Mouse (Mus musculus) heart, adult 2 months (tissue): ENCODE results near the gene Lmtk3. TPM values are rescaled to one million over a fixed set of nuclear protein-coding genes. Genes with fewer than 3 reads are reported as not detected.

Experiments
- DNase-seq, 2 experiments: peaks; one replicate each; pipeline ENCODE4 v3.0.0; 2021
- H3K27ac ChIP-seq: fragments of 200-600 bp; 2 replicates; pipeline ENCODE4 v1.8.1; 2022
- H3K27me3 ChIP-seq: fragments of 200-500 bp; 2 replicates; pipeline ENCODE4 v1.6.1; 2012; ENCODE audit warnings: mild to moderate bottlenecking, low read length, inconsistent platforms, mixed read lengths; ENCODE audit not compliant: control insufficient read depth, insufficient read depth
- H3K36me3 ChIP-seq: fragments of 200-500 bp; 2 replicates; pipeline ENCODE4 v1.6.1; 2012; ENCODE audit warnings: low read length, inconsistent platforms; ENCODE audit not compliant: control insufficient read depth, insufficient read depth
- H3K4me1 ChIP-seq: fragments of 200-500 bp; 2 replicates; pipeline ENCODE4 v1.6.1; 2011; ENCODE audit warnings: low read length; ENCODE audit not compliant: control insufficient read depth, insufficient read depth
- H3K4me3 ChIP-seq: fragments of 200-600 bp; 2 replicates; pipeline ENCODE4 v1.8.1; 2022
- H3K79me2 ChIP-seq: fragments of 200-500 bp; replicated peaks from 2 replicates; pipeline ENCODE4 v1.6.1; 2012; ENCODE audit warnings: mild to moderate bottlenecking, inconsistent platforms, low read length, moderate library complexity, mixed read lengths; ENCODE audit not compliant: control insufficient read depth, insufficient read depth
- H3K9ac ChIP-seq: fragments of 200-500 bp; 2 replicates; pipeline ENCODE4 v1.6.1; 2012; ENCODE audit warnings: low read depth, mild to moderate bottlenecking, control low read depth, inconsistent platforms, low read length, mixed read lengths
- CTCF ChIP-seq: fragments of 200-600 bp; IDR thresholded peaks from 2 replicates; pipeline ENCODE4 v1.8.1; 2022; ENCODE audit warnings: antibody characterized with exemption, mild to moderate bottlenecking, moderate library complexity
- EP300 ChIP-seq: fragments of 200-500 bp; IDR thresholded peaks from 2 replicates; pipeline ENCODE4 v1.6.1; 2011; ENCODE audit warnings: low read depth, low read length, control low read depth; ENCODE audit not compliant: insufficient read depth
- POLR2A ChIP-seq: fragments of 200-500 bp; IDR thresholded peaks from 2 replicates; pipeline ENCODE4 v1.6.1; 2011; ENCODE audit warnings: mild to moderate bottlenecking, low read depth, low read length, control low read depth; ENCODE audit not compliant: insufficient read depth
- WGBS: fragments of 180-500 bp; shearing (Covaris S2); methylation state at CpG from one replicate; pipeline ENCODE4 v1.1.7; 2018; 5-methylcytosine and 5-hydroxymethylcytosine counted together
- intact Hi-C: fragments of 180-260 bp; cut with DNase I; formaldehyde crosslinking; loops from one replicate; pipeline ENCODE4 v1.15.1; 2025
- polyA plus RNA-seq: library from polyadenylated mRNA; depleted of rRNA; stranded (reverse); fragments of >200 nt; gene quantifications from 2 replicates; pipeline ENCODE4 v1.2.3, GENCODE M21; 2012; rRNA removed
- total RNA-seq, 2 experiments: library from RNA; stranded (reverse); gene quantifications; 2 replicates each; pipeline ENCODE4 v1.2.3; 2021

The Lmtk3 gene
- total and polyA plus RNA-seq, 3 experiments, result 0.14 to 0.18 TPM; not detected in 1

DNA sequence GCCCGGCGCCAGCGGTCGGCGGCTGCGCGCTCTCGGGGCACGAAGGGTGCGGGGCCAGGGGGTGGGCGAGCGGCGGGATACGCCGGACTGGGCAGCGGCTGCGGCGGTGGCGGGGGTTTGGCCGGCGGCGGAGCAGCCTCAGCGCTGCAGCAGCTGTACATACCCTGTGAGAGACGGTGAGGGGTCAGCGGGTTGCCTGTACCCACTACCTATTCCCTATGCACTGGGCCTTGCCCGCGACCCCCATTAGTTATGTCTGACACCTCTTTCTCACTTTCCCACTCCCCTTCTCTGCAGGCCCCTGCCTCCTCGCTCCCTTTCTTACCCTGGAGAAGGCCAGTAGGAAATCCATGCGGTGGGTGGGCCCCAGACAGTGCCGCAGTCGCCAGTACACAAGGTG lies 50.4 kb downstream of the Lmtk3 start:
- no peak overlapping the region for H3K4me3 ChIP-seq
- intact Hi-C loops, result loop anchor here (10.0 kb wide), 1 partner anchor 201 kb away; the partner anchor contains the start of genes Abcc6 and Nomo1
- no peak overlapping the region for H3K27ac ChIP-seq
- H3K36me3 ChIP-seq, result no peaks in the 10 kb centered on the region
- peaks cover 4% of the 10 kb centered on the region; the same call in 1 of the 2 replicates for H3K4me1 ChIP-seq
- H3K79me2 ChIP-seq, result no peaks in the 10 kb centered on the region; the same call in 1 of the 2 replicates
- H3K27me3 ChIP-seq, result peaks cover 23% of the 10 kb centered on the region
- no peak overlapping the region for H3K9ac ChIP-seq
- 16% methylated on average over 10 of the region's 31 CpGs for WGBS
- no peak for DNase-seq
- no peak for TF ChIP-seq EP300
- no peak for TF ChIP-seq POLR2A
- TF ChIP-seq CTCF, result no peak

DNA sequence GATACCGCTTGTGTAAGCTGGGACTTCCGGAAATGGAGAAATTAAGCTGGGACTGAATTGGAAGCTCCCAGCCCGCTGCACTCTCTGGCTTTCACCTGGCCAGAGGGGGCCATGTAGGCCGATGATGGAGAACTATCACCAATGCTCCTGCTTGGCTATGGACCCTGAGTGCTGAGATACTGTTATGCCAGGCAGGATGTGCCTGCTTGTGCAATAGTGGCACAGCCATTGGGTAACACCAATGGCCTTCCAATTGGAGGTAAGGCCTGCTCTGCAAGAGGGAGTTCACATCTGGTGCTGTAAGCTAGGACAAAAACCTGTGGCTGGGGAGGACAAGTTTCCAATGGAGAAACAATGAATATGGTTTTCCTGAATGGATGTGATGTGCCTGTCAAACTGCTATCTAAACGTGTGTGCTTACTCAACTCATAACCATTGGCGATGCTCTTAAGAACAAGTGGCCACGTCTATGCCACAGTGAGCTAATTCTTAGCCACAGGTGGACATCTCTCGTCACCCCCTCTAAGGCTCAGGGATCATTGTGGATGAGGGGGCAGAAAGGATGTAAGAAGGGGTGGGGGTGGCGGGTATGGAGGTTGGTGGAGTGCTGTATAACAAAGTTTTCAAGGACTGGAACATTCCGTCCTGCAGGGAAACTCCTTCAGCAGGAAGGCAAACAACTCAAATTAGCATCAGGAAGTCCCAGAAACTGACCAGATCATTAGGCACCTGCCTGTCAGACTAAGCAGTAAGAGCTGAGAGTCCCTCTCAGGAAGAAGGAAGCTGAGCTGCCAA lies 59.6 kb downstream of the Lmtk3 start:
- 78% methylated on average over 10 of the region's 10 CpGs for WGBS
- H3K9ac ChIP-seq, result no peak overlapping the region
- intact Hi-C loops, result no loop called here

DNA sequence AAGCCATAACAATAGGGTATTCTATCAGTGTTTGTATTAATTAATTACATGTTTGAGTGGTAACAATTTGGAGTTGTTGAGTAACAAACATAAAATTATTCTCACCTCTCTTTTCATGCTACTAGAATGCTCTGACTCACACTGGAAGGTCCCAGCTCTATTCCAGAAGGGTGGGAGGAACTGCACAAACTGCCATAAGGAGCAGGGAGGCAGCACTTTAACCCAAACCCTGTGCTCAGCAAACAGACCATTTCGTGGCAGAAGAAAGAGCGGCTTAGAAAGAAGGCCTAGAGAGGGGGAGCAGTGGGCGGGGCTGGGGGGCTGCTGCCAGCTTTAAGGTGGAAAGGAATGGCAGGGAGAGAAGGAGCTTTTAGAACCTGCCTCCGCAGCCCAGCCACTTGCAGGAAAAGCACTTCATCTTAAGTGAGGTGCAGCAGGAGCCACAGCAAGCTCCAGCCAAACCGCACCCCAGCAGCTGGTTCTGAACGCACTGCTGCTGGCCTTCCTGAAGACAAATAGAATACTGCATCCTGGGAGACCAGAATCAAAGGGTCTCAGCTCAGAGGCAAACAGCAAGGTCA lies 65.0 kb downstream of the Lmtk3 start:
- no peak overlapping the region for H3K9ac ChIP-seq
- H3K79me2 ChIP-seq, result no peaks in the 10 kb centered on the region
- H3K4me1 ChIP-seq, result no peaks in the 10 kb centered on the region
- no peak overlapping the region for H3K27ac ChIP-seq
- no peak overlapping the region for H3K4me3 ChIP-seq
- no peak for DNase-seq
- intact Hi-C loops, result no loop called here
- H3K36me3 ChIP-seq, result no peaks in the 10 kb centered on the region
- no peak for TF ChIP-seq POLR2A
- no peak for TF ChIP-seq CTCF
- TF ChIP-seq EP300, result no peak
- 38% methylated on average over 6 of the region's 6 CpGs for WGBS
- H3K27me3 ChIP-seq, result no peaks in the 10 kb centered on the region

More for the DNA sequence above, 59.6 kb downstream of the Lmtk3 start:
- no peak for TF ChIP-seq POLR2A
- no peak for TF ChIP-seq EP300
- no peak for TF ChIP-seq CTCF
- no peaks in the 10 kb centered on the region for H3K4me1 ChIP-seq
- no peak overlapping the region for H3K4me3 ChIP-seq
- H3K27me3 ChIP-seq, result no peaks in the 10 kb centered on the region
- DNase-seq, result no peak
- H3K36me3 ChIP-seq, result no peaks in the 10 kb centered on the region
- no peaks in the 10 kb centered on the region for H3K79me2 ChIP-seq
- no peak overlapping the region for H3K27ac ChIP-seq

DNA sequence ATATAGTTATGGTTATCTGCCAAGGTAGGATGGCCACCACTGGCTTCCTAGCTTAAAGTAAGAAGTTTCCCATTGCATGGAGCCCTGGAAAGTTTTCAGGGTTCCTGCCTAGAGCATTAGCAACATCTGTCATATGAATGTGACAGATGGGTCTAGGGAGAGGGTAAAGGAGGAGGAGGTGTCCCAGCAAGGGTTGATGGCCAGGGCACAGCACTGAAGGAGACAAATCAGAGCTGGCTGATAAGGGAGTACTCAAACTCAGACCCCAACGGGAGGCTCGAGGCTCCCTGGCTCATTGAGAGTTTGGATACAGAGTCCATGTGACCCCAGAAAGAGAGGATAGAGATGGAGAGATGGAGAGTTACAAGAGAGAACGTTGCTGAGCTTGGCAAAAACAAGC lies 67.1 kb downstream of the Lmtk3 start:
- Histone ChIP-seq H3K27me3 (no peaks in the 10 kb centered on the region), H3K9ac (no peak overlapping the region), H3K4me3 (no peak overlapping the region), H3K27ac (no peak overlapping the region), H3K36me3 (no peaks in the 10 kb centered on the region), H3K4me1 (no peaks in the 10 kb centered on the region), H3K79me2 (no peaks in the 10 kb centered on the region)
- TF ChIP-seq POLR2A (no peak), EP300 (no peak), CTCF (no peak)
- WGBS, result 60% methylated on average over 3 of the region's 3 CpGs
- DNase-seq, result no peak
- intact Hi-C loops, result no loop called here

DNA sequence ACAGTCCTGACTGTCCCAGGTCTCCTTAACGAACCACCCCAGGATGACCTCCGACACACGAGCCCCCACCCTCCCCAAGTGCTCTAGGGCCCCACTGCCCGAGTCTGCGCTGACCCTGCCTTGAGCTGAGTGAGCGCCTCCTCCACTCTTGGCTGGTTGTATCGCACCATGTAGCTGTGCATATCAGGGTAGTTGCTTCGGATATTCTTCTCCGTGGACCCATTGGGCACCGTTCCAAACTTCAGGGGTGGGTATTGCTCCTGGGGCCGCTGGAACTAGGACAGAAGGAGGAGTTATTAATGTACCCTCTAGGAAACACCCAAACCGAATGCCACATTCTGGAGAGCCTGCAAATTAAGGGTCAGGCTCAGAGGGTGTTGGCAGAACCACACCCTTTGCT lies 69.6 kb downstream of the Lmtk3 start:
- H3K4me3 ChIP-seq, result no peak overlapping the region
- WGBS, result 81% methylated on average over 12 of the region's 12 CpGs
- DNase-seq, result no peak
- H3K36me3 ChIP-seq, result no peaks in the 10 kb centered on the region
- no peaks in the 10 kb centered on the region for H3K4me1 ChIP-seq
- H3K27me3 ChIP-seq, result no peaks in the 10 kb centered on the region
- no peak for TF ChIP-seq POLR2A
- TF ChIP-seq CTCF, result no peak
- TF ChIP-seq EP300, result no peak
- intact Hi-C loops, result no loop called here
- H3K79me2 ChIP-seq, result no peaks in the 10 kb centered on the region
- H3K9ac ChIP-seq, result no peak overlapping the region
- H3K27ac ChIP-seq, result no peak overlapping the region

Other genes with a start within 250 kb of the Lmtk3 start
- gene Hsd17b14, start 228.8 kb upstream of the Lmtk3 start, total RNA-seq, result under 1 TPM in 1 of 2 experiments, not detected in 1; 0.76 TPM
- 0.45 and 0.47 TPM in 2 replicates for gene Hsd17b14, start 228.8 kb upstream of the Lmtk3 start, polyA plus RNA-seq
- gene Bcat2, start 213.6 kb upstream of the Lmtk3 start, total RNA-seq, result 100 to 1,000 TPM; 219 to 306 TPM
- 142 and 198 TPM in 2 replicates for gene Bcat2, start 213.6 kb upstream of the Lmtk3 start, polyA plus RNA-seq
- not detected for gene Fgf21, start 168.2 kb upstream of the Lmtk3 start, total RNA-seq
- not detected in 2 replicates for gene Fgf21, start 168.2 kb upstream of the Lmtk3 start, polyA plus RNA-seq
- gene Fut1, start 166.4 kb upstream of the Lmtk3 start, total RNA-seq, result not detected
- 0.25 TPM in 1 of 2 replicates, not detected in the other for gene Fut1, start 166.4 kb upstream of the Lmtk3 start, polyA plus RNA-seq
- gene Izumo1, start 161.9 kb upstream of the Lmtk3 start, total RNA-seq, result under 1 TPM; 0.26 to 0.27 TPM
- 0.29 and 0.70 TPM in 2 replicates for gene Izumo1, start 161.9 kb upstream of the Lmtk3 start, polyA plus RNA-seq
- 10 to 100 TPM; 25.0 to 25.5 TPM for gene Rasip1, start 156.2 kb upstream of the Lmtk3 start, total RNA-seq
- gene Rasip1, start 156.2 kb upstream of the Lmtk3 start, polyA plus RNA-seq, result 30.5 and 30.9 TPM in 2 replicates
- 1 to 10 TPM; 3.8 to 4.0 TPM for gene Mamstr, start 143.8 kb upstream of the Lmtk3 start, total RNA-seq
- gene Mamstr, start 143.8 kb upstream of the Lmtk3 start, polyA plus RNA-seq, result 11.3 and 12.0 TPM in 2 replicates
- gene Fut2, start 117.3 kb upstream of the Lmtk3 start, total RNA-seq, result under 1 TPM; 0.50 to 0.60 TPM
- gene Fut2, start 117.3 kb upstream of the Lmtk3 start, polyA plus RNA-seq, result 1.1 and 1.9 TPM in 2 replicates
- under 1 TPM; 0.18 to 0.26 TPM for gene Ntn5, start 99.7 kb upstream of the Lmtk3 start, total RNA-seq
- gene Ntn5, start 99.7 kb upstream of the Lmtk3 start, polyA plus RNA-seq, result 0.47 TPM in 1 of 2 replicates, not detected in the other
- gene Sec1, start 89.3 kb upstream of the Lmtk3 start, total RNA-seq, result under 1 TPM; 0.16 to 0.25 TPM
- 0.16 and 0.41 TPM in 2 replicates for gene Sec1, start 89.3 kb upstream of the Lmtk3 start, polyA plus RNA-seq
- 1 to 10 TPM; 5.2 to 6.8 TPM for gene Car11, start 83.9 kb upstream of the Lmtk3 start, total RNA-seq
- gene Car11, start 83.9 kb upstream of the Lmtk3 start, polyA plus RNA-seq, result 10.6 and 14.4 TPM in 2 replicates
- 100 to 1,000 TPM in 1 of 2 experiments, 1 to 10 TPM in 1; 6.4 to 134 TPM for gene Dbp, start 78.7 kb upstream of the Lmtk3 start, total RNA-seq
- 49.3 and 93.6 TPM in 2 replicates for gene Dbp, start 78.7 kb upstream of the Lmtk3 start, polyA plus RNA-seq
- gene Rpl18, start 68.3 kb upstream of the Lmtk3 start, total RNA-seq, result 100 to 1,000 TPM; 496 to 617 TPM
- 580 and 697 TPM in 2 replicates for gene Rpl18, start 68.3 kb upstream of the Lmtk3 start, polyA plus RNA-seq
- gene Sphk2, start 65.7 kb upstream of the Lmtk3 start, total RNA-seq, result 10 to 100 TPM; 15.9 to 18.2 TPM
- gene Sphk2, start 65.7 kb upstream of the Lmtk3 start, polyA plus RNA-seq, result 24.1 and 24.9 TPM in 2 replicates
- gene Fam83e, start 62.5 kb upstream of the Lmtk3 start, total RNA-seq, result under 1 TPM; 0.13 to 0.34 TPM
- 0.64 and 1.1 TPM in 2 replicates for gene Fam83e, start 62.5 kb upstream of the Lmtk3 start, polyA plus RNA-seq
- not detected for gene Spaca4, start 57.9 kb upstream of the Lmtk3 start, total RNA-seq
- gene Spaca4, start 57.9 kb upstream of the Lmtk3 start, polyA plus RNA-seq, result not detected in 2 replicates
- gene Sult2b1, start 931 bp downstream of the Lmtk3 start, total RNA-seq, result not detected
- gene Sult2b1, start 931 bp downstream of the Lmtk3 start, polyA plus RNA-seq, result 0.08 TPM in 1 of 2 replicates, not detected in the other
- gene Cyth2, start 30.8 kb downstream of the Lmtk3 start, total RNA-seq, result 10 to 100 TPM; 59.1 to 61.9 TPM
- gene Cyth2, start 30.8 kb downstream of the Lmtk3 start, polyA plus RNA-seq, result 27.3 and 33.0 TPM in 2 replicates
- gene Kcnj14, start 41.0 kb downstream of the Lmtk3 start, total RNA-seq, result under 1 TPM; 0.66 to 0.89 TPM
- gene Kcnj14, start 41.0 kb downstream of the Lmtk3 start, polyA plus RNA-seq, result 0.78 and 35.7 TPM in 2 replicates
- 10 to 100 TPM; 11.8 to 13.1 TPM for gene Grwd1, start 47.2 kb downstream of the Lmtk3 start, total RNA-seq
- gene Grwd1, start 47.2 kb downstream of the Lmtk3 start, polyA plus RNA-seq, result 9.1 and 9.4 TPM in 2 replicates
- 100 to 1,000 TPM; 107 to 126 TPM for gene Kdelr1, start 89.0 kb downstream of the Lmtk3 start, total RNA-seq
- 254 and 344 TPM in 2 replicates for gene Kdelr1, start 89.0 kb downstream of the Lmtk3 start, polyA plus RNA-seq
- gene Grin2d, start 94.6 kb downstream of the Lmtk3 start, total RNA-seq, result under 1 TPM; 0.31 to 0.43 TPM
- gene Grin2d, start 94.6 kb downstream of the Lmtk3 start, polyA plus RNA-seq, result 0.56 and 0.92 TPM in 2 replicates
- not detected for gene Syngr4, start 113.0 kb downstream of the Lmtk3 start, total RNA-seq
- 0.38 and 0.53 TPM in 2 replicates for gene Syngr4, start 113.0 kb downstream of the Lmtk3 start, polyA plus RNA-seq
- gene Tmem143, start 113.2 kb downstream of the Lmtk3 start, total RNA-seq, result 100 to 1,000 TPM; 113 to 132 TPM
- gene Tmem143, start 113.2 kb downstream of the Lmtk3 start, polyA plus RNA-seq, result 205 and 206 TPM in 2 replicates
- 10 to 100 TPM; 24.2 to 29.2 TPM for gene Emp3, start 137.7 kb downstream of the Lmtk3 start, total RNA-seq
- 59.7 and 77.7 TPM in 2 replicates for gene Emp3, start 137.7 kb downstream of the Lmtk3 start, polyA plus RNA-seq
- 1 to 10 TPM in 1 of 2 experiments, under 1 TPM in 1; 0.94 to 1.0 TPM for gene Ccdc114, start 140.3 kb downstream of the Lmtk3 start, total RNA-seq
- 1.7 and 2.1 TPM in 2 replicates for gene Ccdc114, start 140.3 kb downstream of the Lmtk3 start, polyA plus RNA-seq
- not detected for gene Abcc6, start 246.6 kb downstream of the Lmtk3 start, total RNA-seq
- gene Abcc6, start 246.6 kb downstream of the Lmtk3 start, polyA plus RNA-seq, result 0.14 TPM in 1 of 2 replicates, not detected in the other
- gene Nomo1, start 250.0 kb downstream of the Lmtk3 start, total RNA-seq, result 10 to 100 TPM; 88.1 to 91.7 TPM
- 49.1 and 65.2 TPM in 2 replicates for gene Nomo1, start 250.0 kb downstream of the Lmtk3 start, polyA plus RNA-seq